Mouse (Mus musculus): ENCODE results near the gene Plekhb2. TPM values are rescaled to one million over a fixed set of nuclear protein-coding genes. Genes with fewer than 3 reads are reported as not detected.

Plekhb2 gene
- polyA plus RNA-seq, 1 experiment, result 184 TPM

DNA sequence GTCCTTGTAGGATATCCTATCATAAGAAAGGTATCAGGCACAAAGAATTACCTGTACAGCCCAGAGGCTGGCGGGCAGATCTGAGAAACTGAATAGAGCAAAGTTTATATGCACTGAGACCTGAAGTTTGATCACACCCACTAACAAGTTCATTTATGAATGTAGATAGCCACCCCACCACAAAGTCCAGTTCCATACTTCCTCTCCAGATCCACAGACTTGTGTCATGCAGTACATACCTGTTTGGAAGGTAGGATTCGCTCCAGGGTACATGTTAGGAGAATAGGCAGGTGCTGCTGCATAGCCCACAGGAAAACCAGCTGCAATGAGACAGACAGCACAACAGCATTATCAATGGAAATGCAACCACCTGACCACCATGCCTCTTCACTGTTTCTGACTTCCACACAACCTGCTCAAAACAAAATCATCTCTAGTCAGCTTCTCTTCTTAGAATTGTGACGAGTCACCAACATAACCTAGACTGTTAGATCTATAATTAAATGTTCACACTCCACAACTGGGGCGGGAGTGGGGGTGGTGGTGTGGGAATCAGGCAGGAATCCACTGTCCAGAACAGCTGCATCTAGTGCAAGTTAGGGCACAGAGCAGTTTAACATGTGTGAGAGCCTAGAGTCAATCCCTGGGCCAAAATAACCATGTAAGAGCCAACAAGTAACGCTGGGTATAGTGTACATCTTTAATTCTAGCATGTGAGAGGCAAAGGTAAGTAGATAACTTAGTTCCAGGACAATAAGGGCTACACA, 21.1 kb upstream of the Plekhb2 start:
- Histone ChIP-seq H3K4me1 (ENCODE audit: control insufficient read depth, insufficient read depth, low read length) (peaks cover 22% of the 10 kb centered on the region), H3K27ac (ENCODE audit: insufficient read depth, low read length) (no peak overlapping the region), H3K4me3 (ENCODE audit: insufficient read depth, low read length) (no peak overlapping the region)
- TF ChIP-seq POLR2A (IDR thresholded peaks at IDR 0.05; ENCODE audit: extremely low read depth, insufficient read depth, low read length), result no peak
- TF ChIP-seq CTCF (IDR thresholded peaks at IDR 0.05; ENCODE audit: extremely low read depth, insufficient read depth, low read length), result no peak

DNA sequence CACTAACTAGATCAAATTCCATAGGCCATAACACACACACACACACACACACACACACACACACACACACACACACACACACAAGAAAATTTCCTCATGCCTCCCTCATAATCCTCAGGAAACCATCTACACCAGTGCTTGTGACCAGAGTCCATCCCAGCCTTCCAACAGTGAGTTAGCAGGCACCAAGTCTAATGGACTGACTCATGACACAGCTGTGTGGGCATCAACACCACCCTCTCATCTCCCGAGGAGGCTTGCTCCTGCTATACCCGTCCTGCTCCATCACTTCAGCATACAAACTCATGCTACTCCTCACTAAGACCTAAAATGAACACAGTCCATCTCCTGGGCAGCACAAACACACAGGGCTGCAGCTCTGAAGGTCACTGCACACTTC, 18.8 kb upstream of the Plekhb2 start:
- H3K4me3 ChIP-seq (ENCODE audit: insufficient read depth, low read length), result no peak overlapping the region
- H3K4me1 ChIP-seq (ENCODE audit: control insufficient read depth, insufficient read depth, low read length), result peaks cover 16% of the 10 kb centered on the region
- no peak overlapping the region for H3K27ac ChIP-seq (ENCODE audit: insufficient read depth, low read length)
- TF ChIP-seq CTCF (IDR thresholded peaks at IDR 0.05; ENCODE audit: extremely low read depth, insufficient read depth, low read length), result no peak
- no peak for TF ChIP-seq POLR2A (IDR thresholded peaks at IDR 0.05; ENCODE audit: extremely low read depth, insufficient read depth, low read length)

DNA sequence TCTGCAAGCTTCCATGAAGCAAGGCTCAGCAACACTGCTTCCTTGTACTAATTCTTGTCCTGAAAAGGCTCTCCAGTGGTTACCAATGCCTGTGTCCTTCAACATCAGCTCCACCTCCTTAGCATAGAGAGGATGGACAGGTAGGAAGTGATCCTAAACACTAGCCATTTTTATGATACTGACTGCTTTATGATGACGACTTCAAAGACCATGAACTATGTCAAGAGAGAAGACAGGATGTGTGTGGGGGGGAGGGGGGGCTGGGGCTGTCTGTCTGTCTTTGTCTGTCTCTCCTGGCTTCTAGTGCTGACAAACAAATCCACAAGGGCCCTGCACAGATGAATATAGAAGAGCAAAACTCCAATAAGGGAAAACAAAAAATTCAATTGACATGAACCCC, 18.4 kb upstream of the Plekhb2 start:
- no peak for TF ChIP-seq POLR2A (IDR thresholded peaks at IDR 0.05; ENCODE audit: extremely low read depth, insufficient read depth, low read length)
- no peak for TF ChIP-seq CTCF (IDR thresholded peaks at IDR 0.05; ENCODE audit: extremely low read depth, insufficient read depth, low read length)
- peaks cover 15% of the 10 kb centered on the region for H3K4me1 ChIP-seq (ENCODE audit: control insufficient read depth, insufficient read depth, low read length)
- no peak overlapping the region for H3K27ac ChIP-seq (ENCODE audit: insufficient read depth, low read length)
- H3K4me3 ChIP-seq (ENCODE audit: insufficient read depth, low read length), result no peak overlapping the region

DNA sequence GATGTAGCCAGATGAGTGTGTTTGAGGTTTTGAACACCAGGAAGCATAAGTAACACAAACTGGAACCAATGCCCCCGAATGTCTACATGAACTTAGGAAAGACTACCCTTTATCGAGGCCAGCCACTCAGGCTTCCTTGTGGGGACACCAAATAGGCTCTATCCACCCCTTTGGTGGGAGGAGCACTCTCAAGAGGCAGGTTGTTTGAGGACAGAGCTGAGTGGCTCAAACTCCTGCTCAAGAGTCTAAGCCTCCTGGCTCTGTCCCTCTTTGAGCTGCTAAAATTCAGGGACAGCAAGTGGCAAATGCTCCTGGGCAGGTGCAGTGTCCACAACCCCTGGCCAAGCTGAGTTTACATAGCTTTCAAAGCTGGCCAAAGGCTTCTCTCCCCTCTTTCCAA, 14.9 kb upstream of the Plekhb2 start:
- H3K4me3 ChIP-seq (ENCODE audit: insufficient read depth, low read length), result no peak overlapping the region
- peaks cover 13% of the 10 kb centered on the region for H3K4me1 ChIP-seq (ENCODE audit: control insufficient read depth, insufficient read depth, low read length)
- TF ChIP-seq POLR2A (IDR thresholded peaks at IDR 0.05; ENCODE audit: extremely low read depth, insufficient read depth, low read length), result no peak
- no peak for TF ChIP-seq CTCF (IDR thresholded peaks at IDR 0.05; ENCODE audit: extremely low read depth, insufficient read depth, low read length)
- H3K27ac ChIP-seq (ENCODE audit: insufficient read depth, low read length), result no peak overlapping the region

DNA sequence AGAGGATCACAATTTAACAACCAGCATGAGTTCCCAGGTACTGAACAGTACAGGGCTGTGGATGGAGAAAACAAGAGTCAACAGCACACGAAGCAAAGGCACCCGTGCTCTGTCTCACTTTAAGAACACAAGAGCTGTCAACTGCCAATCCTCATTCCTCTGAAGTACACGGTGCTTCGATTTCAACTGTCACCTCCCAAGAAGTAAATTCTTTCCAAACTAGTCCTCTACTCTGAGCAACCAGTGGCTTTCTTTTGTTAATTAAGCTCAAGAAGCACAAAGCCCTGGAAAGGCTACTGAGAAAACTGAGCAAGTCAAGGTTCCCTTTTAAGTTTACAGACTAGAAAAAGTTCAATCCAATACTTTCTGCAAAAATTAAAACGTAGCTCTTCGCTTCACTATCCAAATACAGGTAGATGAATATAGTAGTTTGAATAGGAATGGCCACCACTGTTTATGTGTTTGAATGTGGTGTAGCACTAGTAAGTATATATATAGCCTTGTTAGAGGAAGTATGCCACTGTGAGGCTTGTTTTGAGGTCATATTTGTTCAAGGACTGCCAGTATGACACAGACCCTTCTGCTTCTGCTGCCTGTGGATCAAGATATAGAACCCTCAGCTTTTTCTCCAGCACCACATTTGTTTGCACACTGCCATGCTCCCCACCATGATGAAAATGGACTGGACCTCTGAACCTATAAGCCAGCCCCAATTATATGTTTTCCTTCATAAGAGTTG, 11.7 kb upstream of the Plekhb2 start:
- H3K27ac ChIP-seq (ENCODE audit: insufficient read depth, low read length), result 0 out of 2 replicates have a peak overlapping the region, but pooled peaks have one; percentile 55
- no peak overlapping the region for H3K4me3 ChIP-seq (ENCODE audit: insufficient read depth, low read length)
- TF ChIP-seq POLR2A (IDR thresholded peaks at IDR 0.05; ENCODE audit: extremely low read depth, insufficient read depth, low read length), result no peak
- no peak for TF ChIP-seq CTCF (IDR thresholded peaks at IDR 0.05; ENCODE audit: extremely low read depth, insufficient read depth, low read length)
- peaks cover 10% of the 10 kb centered on the region for H3K4me1 ChIP-seq (ENCODE audit: control insufficient read depth, insufficient read depth, low read length)

DNA sequence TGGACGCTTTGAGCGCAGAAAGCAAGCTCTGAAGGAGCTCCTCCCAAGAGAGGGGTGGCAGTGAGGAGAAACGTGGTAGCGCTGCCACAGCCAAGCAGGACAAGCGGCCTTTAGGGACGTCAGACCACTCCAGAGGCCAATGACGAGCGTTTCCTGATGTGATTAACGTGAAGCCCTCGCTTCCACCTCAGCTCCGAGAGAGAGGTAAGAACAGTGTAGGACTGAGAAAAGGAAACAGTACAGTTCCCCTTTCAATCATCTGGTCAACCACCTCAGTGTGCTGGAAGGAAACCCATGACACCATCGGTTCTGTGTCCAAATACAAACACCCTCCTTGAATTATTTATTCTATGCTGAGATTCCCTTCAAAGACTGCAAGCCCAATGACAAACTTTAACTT, 10.5 kb upstream of the Plekhb2 start:
- Histone ChIP-seq H3K4me3 (ENCODE audit: insufficient read depth, low read length) (no peak overlapping the region), H3K27ac (ENCODE audit: insufficient read depth, low read length) (0 out of 2 replicates have a peak overlapping the region, but pooled peaks have one; percentile 19), H3K4me1 (ENCODE audit: control insufficient read depth, insufficient read depth, low read length) (peaks cover 10% of the 10 kb centered on the region)
- TF ChIP-seq CTCF (IDR thresholded peaks at IDR 0.05; ENCODE audit: extremely low read depth, insufficient read depth, low read length) (no peak), POLR2A (IDR thresholded peaks at IDR 0.05; ENCODE audit: extremely low read depth, insufficient read depth, low read length) (no peak)

DNA sequence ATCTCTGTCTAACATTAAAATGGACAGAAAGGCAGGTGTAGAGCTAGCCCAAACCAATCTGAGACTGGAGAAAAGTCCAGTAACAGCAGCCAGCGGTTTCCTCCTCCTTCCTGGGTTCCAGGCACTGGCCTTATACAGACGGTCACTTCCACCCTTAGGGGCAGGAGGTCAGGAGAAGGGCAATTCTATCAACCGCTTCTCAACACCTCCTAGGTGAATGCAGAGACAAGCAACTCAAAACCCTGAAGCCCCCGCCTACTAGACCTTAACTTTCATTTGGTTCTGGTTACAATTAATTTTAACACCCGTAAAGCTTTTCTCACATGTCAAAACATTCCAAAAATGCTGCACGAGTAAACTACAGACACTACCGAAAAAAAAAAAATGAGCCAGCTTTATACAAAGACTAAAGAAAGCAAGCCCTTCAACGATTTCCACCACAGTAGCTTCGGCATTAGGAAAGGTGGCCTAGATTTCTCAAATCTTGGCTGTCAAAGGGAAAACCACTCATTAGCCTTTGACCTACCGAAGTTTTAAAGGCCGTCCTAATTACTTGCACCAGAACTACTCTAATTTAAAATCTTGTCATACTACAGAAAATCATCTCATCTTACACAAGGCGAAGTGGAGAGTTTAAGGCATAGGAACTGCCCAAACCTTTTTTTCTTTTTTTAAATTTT, 7.9 kb upstream of the Plekhb2 start:
- Histone ChIP-seq H3K27ac (ENCODE audit: insufficient read depth, low read length) (peak overlapping the region; percentile 17; the same call in 1 of the 2 replicates), H3K4me3 (ENCODE audit: insufficient read depth, low read length) (peak overlapping the region; percentile 64), H3K4me1 (ENCODE audit: control insufficient read depth, insufficient read depth, low read length) (peaks cover 6% of the 10 kb centered on the region)
- no peak for TF ChIP-seq POLR2A (IDR thresholded peaks at IDR 0.05; ENCODE audit: extremely low read depth, insufficient read depth, low read length)
- no peak for TF ChIP-seq CTCF (IDR thresholded peaks at IDR 0.05; ENCODE audit: extremely low read depth, insufficient read depth, low read length)

DNA sequence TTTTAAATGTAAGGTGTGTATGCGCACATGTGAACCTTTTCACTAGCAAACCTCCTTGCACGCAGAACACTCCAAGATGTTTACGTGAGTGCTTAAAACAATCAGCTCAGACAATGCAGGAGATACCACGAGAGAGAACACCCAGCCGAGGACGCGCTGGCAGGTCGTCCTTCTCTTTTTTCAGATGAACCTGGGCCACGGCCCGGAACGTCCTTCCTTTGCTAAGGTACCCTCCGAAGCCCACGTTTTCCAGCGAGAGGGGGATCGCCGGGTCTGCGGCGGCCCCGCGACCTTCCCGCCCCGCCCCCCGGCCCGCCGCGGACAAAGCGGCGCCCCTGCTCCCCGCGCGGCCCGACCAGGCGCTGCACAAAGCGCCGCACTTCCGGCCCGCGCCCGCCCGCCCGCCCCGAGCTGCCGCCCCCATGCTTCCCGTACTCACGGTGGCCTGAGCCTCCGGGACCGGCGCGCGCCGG, 7.4 kb upstream of the Plekhb2 start:
- H3K27ac ChIP-seq (ENCODE audit: insufficient read depth, low read length), result no peak overlapping the region
- TF ChIP-seq POLR2A (IDR thresholded peaks at IDR 0.05; ENCODE audit: extremely low read depth, insufficient read depth, low read length) (no peak), CTCF (IDR thresholded peaks at IDR 0.05; ENCODE audit: extremely low read depth, insufficient read depth, low read length) (no peak)
- H3K4me3 ChIP-seq (ENCODE audit: insufficient read depth, low read length), result peak overlapping the region; percentile 64
- H3K4me1 ChIP-seq (ENCODE audit: control insufficient read depth, insufficient read depth, low read length), result peaks cover 6% of the 10 kb centered on the region

DNA sequence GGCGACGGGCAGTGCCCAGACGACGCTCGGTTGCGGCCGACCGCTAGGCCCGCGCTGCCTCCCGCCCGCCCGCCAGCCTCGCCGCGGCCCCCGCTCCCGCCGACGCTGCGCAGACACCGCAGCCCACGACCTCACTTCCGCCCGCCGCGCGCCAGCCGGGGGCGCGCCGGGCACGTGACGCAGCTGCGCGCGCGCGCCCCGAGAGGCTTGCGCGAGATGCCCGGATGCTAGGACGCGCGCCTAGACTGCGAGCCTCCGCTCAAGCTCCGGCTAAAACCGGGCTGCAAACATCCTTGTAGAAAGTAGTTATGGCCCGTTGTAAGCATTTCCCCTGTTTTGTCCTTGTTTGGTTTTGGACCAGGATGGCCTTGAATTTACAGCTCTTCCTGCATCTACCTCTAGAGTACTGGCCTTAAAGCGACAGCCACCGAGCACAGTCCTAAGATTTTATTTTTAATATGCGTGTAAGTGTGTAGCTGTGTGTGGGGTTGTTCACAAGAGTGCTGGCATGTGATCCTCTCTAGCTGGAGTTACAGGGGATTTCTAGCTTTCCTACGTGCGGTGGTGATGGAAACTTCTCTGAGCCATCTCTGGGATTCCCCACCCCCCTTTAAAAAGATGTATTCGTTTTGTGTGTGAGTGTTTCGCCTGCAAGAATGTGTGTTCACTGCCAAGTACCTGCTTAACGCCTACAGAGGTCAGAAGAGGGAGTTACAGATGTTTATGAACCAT, 6.7 kb upstream of the Plekhb2 start, which contains the start of gene Fam168b:
TSS of gene Fam168b (minus strand) at position 179 of the 732 bp plus-strand sequence.
- peak within 1 kb of the TSS; percentile 93 for H3K27ac ChIP-seq (ENCODE audit: insufficient read depth, low read length)
- H3K4me1 ChIP-seq (ENCODE audit: control insufficient read depth, insufficient read depth, low read length), result peaks cover 5% of the 10 kb centered on the region
- H3K4me3 ChIP-seq (ENCODE audit: insufficient read depth, low read length), result peak within 1 kb of the TSS; percentile 64
- TF ChIP-seq POLR2A (IDR thresholded peaks at IDR 0.05; ENCODE audit: extremely low read depth, insufficient read depth, low read length), result peak; percentile 86
- no peak for TF ChIP-seq CTCF (IDR thresholded peaks at IDR 0.05; ENCODE audit: extremely low read depth, insufficient read depth, low read length)

Data from cortical plate, adult 2 months (tissue).